Mouse (Mus musculus) cerebellum, postnatal 10 days (tissue): ENCODE data around the gene Hist2h3c1.
"Not testable (repeated sequence)": the region's sequence is repeated elsewhere in the genome, so short reads cannot be mapped to it uniquely, and the experiment has no call there.

Source experiments
- DNase-seq, 2 experiments: peaks; one replicate each; pipeline ENCODE4 v3.0.0; 2021; ENCODE audit warnings: mixed read lengths in 2 of 2

Hist2h3c1 gene

GRCm38 (mm10) chr3:96290727-96291126 lies 44.2 kb downstream of the Hist2h3c1 start:
- not testable (repeated sequence) for DNase-seq

- no peak for DNase-seq
These were observed 46.2 kb downstream of the Hist2h3c1 start for GRCm38 (mm10) chr3:96292641-96293040.

- no peak for DNase-seq
These were observed 46.9 kb downstream of the Hist2h3c1 start for GRCm38 (mm10) chr3:96293368-96293767.

GRCm38 (mm10) chr3:96293787-96294186 lies 47.3 kb downstream of the Hist2h3c1 start, which contains the start of gene Fcgr1:
Gene Fcgr1 (minus strand): TSS chr3:96293969.
- no peak for DNase-seq
